Mouse (Mus musculus): Measurements from ENCODE around the gene Rarres2. TPM values are rescaled to one million over a fixed set of nuclear protein-coding genes. Genes with fewer than 3 reads are reported as not detected.

The Rarres2 gene
- total RNA-seq, 2 experiments from 2014 or later = 13.9 to 22.2 TPM

DNA sequence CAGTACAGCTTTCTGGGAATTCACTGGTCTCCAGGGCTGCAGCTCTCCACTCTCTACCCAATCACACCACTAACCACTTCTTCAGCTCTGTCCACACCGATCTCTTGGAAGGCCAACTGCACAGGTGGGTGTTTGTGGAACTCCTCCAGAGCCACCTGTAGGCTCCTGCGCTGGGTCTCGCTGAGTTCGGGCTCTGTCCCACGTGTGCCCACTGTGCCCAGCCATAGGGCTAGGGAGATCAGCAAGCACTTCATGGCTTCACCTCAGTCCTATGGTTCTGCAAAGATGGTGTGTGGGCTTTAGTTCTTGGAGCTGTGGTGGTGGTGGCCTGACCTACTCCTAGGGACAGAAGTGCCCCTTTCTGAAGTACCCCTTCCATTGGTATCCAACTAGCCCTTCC is 575 bp downstream of the Rarres2 start:
- Histone ChIP-seq H3K4me3 (peak overlapping the region; percentile 70), H3K27ac (peak overlapping the region; percentile 84)
- no peak for TF ChIP-seq CTCF (IDR thresholded peaks at IDR 0.05)
- intact Hi-C loops (cut with DNase I) = no loop called here
- no peak for DNase-seq

DNA sequence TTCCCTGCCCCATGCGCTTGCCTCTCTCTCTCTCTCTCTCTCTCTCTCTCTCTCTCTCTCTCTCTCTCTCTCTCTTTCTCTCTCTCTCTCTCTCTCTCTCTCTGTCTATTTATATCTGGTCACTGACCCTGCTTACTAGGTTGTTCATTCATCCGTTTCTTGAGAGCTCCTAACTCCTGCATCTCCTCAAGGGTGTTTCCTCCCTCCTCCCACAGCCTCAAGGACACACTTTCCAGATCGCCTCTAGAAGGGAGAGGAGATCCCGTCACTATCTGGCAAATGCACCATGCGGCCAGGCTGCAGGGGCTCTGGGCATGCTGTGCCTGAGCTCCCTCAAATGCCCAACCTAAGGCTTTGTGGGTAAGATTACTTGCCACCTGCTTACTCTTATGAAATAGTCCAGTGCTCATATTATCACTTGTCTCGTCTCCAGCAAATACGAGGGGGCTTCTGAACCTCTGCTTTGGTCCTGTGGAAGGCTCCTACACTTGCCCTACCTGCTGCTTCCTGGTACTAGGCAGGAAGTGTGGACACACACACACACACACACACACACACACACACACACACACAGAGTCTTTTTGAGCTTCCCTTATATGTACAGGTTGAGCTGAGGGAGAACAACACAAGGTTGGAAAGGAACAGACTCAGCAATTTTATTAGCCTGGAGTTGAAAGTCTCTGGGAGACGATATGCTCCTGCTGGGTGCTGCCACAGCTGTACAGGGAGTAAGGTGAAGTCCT is 3.4 kb downstream of the Rarres2 start:
- no peak for TF ChIP-seq CTCF (IDR thresholded peaks at IDR 0.05)
- peak overlapping the region; percentile 54 for H3K4me3 ChIP-seq
- H3K27ac ChIP-seq = peak overlapping the region; percentile 70
- DNase-seq = no peak
- intact Hi-C loops (cut with DNase I) = no loop called here

DNA sequence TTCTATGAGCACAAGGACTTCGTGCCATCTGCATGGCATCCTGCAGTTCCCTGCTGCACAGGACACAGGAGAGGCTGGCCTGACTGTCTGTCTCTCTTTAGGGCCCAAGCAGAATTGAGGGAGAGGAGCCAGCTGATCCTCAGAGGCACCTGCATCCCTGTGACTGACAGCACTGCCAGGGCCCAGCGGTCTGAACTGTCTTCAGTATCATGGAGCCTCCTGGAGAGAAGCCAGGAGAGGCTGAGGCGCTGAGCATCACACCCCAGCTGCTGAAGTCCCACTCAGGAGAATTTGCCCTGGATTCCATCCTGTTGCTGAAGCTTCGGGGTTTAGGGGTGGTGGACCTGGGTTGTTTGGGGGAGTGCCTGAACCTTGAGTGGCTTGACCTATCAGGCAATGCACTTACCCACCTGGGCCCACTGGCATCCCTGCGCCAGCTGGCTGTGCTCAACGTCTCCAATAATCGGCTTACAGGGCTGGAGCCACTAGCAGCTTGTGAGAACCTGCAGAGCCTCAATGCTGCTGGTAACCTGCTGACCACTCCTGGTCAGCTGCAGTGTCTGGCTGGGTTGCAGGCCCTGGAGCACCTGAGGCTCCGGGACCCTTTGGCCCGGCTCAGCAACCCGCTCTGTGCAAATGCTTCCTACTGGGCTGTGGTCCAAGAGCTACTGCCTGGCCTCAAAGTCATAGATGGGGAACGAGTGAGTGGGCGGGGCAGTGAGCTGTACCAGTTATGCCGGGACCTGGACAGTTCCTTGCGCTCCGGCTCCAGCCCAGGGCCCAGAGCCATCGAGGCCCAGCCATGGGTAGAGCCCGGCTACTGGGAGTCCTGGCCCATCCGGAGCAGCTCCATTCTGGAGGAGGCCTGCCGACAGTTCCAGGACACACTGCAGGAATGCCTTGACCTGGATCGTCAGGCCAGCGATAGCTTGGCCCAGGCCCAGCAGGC is 4.3 kb downstream of the Rarres2 start:
- Histone ChIP-seq H3K27ac (peak overlapping the region; percentile 70), H3K4me3 (peak overlapping the region; percentile 54)
- intact Hi-C loops (cut with DNase I) = no loop called here
- DNase-seq = peak; percentile 72
- TF ChIP-seq CTCF (IDR thresholded peaks at IDR 0.05) = no peak

DNA sequence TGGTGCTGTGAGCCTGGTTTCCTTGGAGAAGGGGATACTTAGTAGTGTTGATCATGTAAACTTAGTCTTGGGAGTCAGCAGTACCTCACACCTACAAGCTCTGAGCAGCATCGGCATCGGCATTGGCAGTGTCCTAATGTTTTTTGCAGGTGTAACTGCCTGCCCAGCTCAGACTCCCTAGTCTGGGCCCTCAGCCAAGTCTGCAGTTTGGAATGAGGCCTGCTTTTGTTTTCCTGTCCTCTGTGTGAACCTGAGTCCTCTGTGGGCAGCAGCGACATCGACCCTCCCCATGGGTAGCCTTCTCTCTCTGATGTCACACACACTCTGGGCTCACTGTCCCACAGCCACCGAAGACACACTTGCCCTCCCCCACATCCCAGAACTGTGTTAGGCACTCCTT is 6.3 kb downstream of the Rarres2 start:
- no peak for TF ChIP-seq CTCF (IDR thresholded peaks at IDR 0.05)
- DNase-seq = peak; percentile 66
- H3K27ac ChIP-seq = peak overlapping the region; percentile 56
- intact Hi-C loops (cut with DNase I) = no loop called here
- no peak overlapping the region for H3K4me3 ChIP-seq

DNA sequence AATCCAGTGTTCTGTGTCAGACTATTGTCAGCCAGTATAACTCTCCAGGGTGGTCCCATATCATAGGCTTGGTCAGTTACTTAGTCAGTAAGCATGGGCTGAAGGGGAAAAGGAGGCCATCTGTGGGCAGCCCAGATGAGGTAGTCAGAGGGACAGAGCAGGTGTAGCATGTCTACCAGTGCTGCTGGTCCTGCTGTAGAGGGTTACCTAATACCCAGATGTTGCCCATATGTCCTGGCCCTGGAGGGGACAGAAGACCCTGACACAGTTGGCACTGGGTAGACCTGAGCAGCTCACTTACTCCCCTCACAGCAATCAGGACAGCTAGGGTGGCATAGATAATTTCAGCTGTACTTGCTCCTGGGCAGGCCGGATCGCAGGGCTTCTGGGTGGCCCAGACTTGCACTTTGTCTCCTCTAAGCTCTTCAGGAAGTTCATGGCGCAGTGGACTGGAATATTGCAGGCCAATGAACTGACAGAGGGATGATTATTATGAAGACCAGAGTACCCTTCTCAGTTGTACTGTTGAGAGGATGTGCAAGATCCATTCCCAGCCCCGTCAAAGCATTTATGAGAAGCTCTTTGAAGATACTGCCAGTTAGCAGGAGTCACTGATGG is 6.8 kb downstream of the Rarres2 start:
- Histone ChIP-seq H3K4me3 (no peak overlapping the region), H3K27ac (peak overlapping the region; percentile 56)
- TF ChIP-seq CTCF (IDR thresholded peaks at IDR 0.05) = no peak
- DNase-seq = no peak
- intact Hi-C loops (cut with DNase I) = no loop called here

DNA sequence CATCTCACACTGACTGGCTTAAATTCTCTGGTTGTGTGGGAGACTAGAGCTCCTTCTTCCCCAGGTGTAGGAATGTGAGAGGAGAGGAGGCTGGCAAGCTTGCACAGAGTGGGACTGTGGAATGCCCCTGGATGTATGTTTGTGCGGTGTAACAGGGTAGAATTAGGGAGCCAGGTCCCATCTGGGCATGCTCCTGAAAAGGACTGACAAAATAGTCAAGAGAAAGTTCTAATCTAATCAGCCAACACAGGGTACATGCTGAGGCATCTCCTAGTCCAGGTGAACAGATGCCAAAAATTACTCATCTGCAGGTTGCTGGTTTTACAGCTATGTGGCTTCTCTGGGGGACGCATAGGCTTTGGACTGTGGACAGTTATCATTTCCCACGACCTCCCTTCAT is 16.6 kb downstream of the Rarres2 start:
- intact Hi-C loops (cut with DNase I) = loop anchor here (2.0 kb wide), 1 partner anchor 37 kb away; the partner anchor contains the start of genes Gm44965 and Repin1
- no peak for DNase-seq
- Histone ChIP-seq H3K4me3 (peak overlapping the region; percentile 72), H3K27ac (peak overlapping the region; percentile 99)
- no peak for TF ChIP-seq CTCF (IDR thresholded peaks at IDR 0.05)

DNA sequence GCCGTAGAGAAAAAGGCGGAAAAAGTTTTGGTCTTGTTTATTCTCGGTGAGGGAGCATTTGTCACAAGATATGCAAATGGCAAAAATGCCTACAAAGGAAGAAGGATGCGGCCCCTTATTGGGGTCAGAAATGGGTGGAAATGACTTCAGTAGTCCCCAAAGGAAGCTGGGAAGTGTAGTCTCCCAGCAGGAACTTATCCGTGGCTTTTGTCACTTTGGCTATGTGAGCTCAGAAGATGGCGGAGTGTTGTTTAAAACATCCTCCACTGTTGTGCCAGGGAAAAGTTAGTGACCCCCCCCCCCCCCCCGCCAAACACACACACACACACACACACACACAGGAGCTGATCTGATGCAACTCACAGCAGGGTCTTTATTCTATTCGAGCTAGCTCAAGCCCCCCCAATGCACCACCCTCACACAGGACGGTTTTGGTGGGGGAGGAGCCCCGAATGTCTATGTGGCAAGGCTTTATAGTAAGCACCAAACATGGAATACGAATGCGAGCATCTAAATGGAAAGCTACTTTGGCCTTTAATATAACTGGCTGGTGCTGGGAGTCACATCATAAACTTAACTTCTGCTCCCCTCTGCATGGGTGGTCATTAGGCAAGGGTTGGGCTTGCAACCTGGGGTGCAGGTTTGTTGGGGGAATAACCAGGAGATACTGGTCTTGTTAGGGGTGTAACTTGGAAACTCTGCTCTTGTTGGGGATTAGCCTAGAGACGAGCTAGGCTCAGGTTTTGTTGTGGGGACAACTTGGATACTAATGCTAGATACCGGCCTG is 17.3 kb downstream of the Rarres2 start:
- TF ChIP-seq CTCF (IDR thresholded peaks at IDR 0.05) = no peak
- intact Hi-C loops (cut with DNase I) = loop anchor here (2.0 kb wide), 1 partner anchor 38 kb away; the partner anchor contains the start of genes Gm44965 and Repin1
- peak; percentile 59 for DNase-seq
- Histone ChIP-seq H3K4me3 (peak overlapping the region; percentile 72), H3K27ac (peak overlapping the region; percentile 99)

DNA sequence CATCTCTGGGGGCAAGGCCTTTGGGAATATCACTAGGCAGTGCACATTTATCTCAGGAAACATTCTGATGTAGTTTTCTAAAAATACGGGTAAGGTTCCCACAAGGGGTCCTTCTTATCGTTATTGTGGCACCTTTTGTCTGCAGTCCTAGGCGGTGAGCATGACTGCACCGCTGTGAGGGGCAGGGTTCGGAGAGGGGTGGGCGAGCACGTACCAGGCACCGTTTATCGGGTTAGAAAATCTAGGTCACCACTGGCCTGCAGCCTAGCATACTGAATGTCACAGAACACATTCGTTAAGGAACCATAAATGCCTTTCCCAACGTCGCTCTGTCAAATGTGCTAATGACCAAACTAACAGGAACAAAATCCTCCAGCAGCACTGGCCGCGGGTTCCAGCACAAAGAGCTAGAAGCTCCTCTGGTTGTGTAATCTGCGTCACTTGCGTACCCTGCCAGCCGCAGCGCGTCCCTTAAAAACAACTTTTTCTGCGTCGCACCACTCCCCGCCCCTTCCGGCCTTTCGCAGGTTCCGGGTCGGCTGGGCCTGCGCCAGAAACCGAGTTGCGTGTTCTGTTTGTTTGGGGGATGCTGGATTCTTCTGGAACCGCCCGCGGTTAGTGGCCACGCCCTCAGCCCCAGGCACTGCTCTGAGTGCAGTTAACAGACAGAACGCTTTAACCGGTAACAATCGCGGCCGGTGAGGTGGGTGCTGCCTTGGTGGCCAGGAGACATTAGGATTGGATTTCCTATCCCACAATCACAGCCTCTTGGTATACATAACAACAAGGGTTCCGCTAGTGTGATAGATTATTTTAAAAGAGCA is 18.1 kb downstream of the Rarres2 start, which contains the start of gene Lrrc61:
Gene Lrrc61 (plus strand): TSS at position 517 of the 824 bp plus-strand sequence.
- intact Hi-C loops (cut with DNase I) = loop anchor here (2.0 to 5.0 kb wide), 2 partner anchors 38 to 157 kb away; partner anchors contain the start of genes Gm44965, Krba1 and Repin1

DNA sequence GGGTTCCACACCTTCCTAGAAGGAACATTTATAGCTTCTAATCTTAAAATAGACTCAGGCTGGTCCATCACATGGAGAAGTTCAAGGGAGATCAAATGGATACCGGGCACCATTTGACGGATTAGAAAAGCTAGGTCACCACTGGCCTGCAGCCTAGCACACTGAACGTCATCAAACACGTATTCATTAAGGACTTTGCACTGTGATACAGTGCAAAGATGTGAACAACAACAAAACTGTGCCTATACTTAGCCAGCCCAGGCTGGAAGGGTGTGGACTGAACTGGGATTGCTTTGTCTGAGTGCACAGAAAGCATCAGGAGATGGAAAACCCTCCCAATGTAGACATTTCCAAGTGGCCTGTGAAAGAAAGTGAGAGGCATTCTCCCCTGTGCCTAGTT is 18.8 kb downstream of the Rarres2 start:
- peak; percentile 84 for DNase-seq
- peak overlapping the region; percentile 99 for H3K27ac ChIP-seq
- intact Hi-C loops (cut with DNase I) = loop anchor here (2.0 to 5.0 kb wide), 2 partner anchors 39 to 157 kb away; partner anchors contain the start of genes Gm44965, Krba1 and Repin1
- TF ChIP-seq CTCF (IDR thresholded peaks at IDR 0.05) = no peak
- peak overlapping the region; percentile 72 for H3K4me3 ChIP-seq

More for the DNA sequence above, 18.1 kb downstream of the Rarres2 start, which contains the start of gene Lrrc61:
- Histone ChIP-seq H3K27ac (peak within 1 kb of the TSS; percentile 99), H3K4me3 (peak within 1 kb of the TSS; percentile 72)
- peak; percentile 100 for DNase-seq
- no peak for TF ChIP-seq CTCF (IDR thresholded peaks at IDR 0.05)

DNA sequence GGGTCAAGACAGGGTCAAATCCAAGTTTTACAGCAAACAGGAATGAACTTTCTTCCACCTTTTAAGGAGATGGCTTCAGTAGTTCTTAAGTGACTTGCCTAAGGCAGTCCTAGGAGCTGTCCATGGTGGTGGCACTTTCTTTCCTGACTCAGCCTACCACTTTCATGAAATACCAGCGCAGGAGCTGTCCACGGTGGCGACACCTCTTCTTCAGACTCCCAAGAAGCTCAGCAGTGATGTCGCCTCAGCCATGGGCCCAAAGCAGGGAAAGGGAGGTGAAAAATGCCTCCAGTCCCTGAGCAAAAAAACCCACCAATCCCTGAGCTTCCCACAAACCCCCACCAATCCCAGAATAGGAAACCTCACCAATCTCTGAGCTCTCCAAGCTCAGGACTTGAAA is 19.7 kb downstream of the Rarres2 start:
- no peak overlapping the region for H3K4me3 ChIP-seq
- TF ChIP-seq CTCF (IDR thresholded peaks at IDR 0.05) = no peak
- intact Hi-C loops (cut with DNase I) = loop anchor here (5.0 kb wide), 1 partner anchor 156 kb away; the partner anchor contains the start of gene Krba1
- DNase-seq = peak; percentile 38
- peak overlapping the region; percentile 99 for H3K27ac ChIP-seq

DNA sequence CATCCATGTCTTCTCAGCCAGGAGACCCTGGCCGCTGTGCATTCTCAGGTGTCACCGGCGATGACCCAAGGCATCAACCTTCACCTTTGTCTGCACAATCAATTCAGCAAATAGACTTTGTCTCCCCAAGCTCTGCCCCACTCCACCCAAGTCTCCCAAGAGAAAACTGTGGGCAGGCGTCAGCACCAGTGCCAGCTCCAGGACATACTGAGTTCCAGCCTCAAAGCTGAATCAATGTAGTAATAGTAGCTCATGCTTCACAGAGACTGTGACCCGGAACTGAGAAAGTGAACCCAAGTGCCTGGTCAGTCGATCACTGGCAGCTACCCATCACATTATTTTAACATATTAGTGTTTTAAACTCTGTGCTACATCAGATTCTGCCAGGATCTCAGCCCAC is 24.3 kb downstream of the Rarres2 start:
- Histone ChIP-seq H3K27ac (no peak overlapping the region; the same call in 1 of the 2 replicates), H3K4me3 (no peak overlapping the region)
- TF ChIP-seq CTCF (IDR thresholded peaks at IDR 0.05) = no peak
- DNase-seq = no peak
- intact Hi-C loops (cut with DNase I) = no loop called here
